Mouse (Mus musculus): Measurements from ENCODE around the gene Mrps12. TPM values are rescaled to one million over a fixed set of nuclear protein-coding genes. Genes with fewer than 3 reads are reported as not detected.
A peak's percentile ranks its signal among the peaks of the same experiment; 100 is the strongest.

Mrps12 gene
- polyA plus RNA-seq, 1 experiment from 2014 or later = 108 TPM

DNA sequence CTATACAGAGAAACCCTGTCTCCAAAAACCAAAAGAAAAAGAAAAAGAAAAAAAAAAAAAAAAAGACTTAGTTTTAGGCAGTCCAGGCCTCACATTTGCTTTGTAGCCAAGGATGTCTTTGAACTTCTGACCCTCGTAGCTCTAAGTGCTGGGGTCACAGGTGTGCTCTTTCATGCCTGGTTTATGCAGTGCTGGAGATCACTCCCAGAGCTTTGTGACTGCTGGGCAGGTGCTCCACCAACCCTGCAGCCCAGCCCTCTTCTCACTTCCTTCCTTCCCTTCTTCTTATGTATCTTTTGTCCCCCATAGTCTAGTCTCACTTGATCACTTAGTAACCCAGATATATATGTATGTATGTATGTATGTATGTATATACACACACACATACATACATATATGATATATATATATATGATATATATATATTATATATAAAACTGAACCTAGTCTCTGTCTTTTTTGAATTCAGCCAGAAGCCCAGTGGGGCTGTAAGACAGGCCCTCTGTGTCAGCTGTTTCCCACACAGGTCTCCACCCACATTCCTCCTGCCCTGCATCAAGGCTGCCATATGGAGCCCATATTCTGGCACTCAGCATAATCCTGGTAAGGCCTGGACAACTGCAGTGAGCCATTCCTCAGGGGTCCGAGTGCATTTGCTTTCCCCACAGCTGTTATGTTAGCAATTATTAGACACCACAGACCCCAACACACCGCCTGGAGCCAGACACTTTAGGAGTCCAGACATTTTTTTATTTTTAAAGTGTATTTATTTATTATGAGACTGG lies 20.7 kb downstream of the Mrps12 start:
- Histone ChIP-seq H3K4me2 (ENCODE audit: low read length) (no peak overlapping the region), H3K9me3 (ENCODE audit: control insufficient read depth, low read length) (no peaks in the 10 kb centered on the region), H3K4me1 (ENCODE audit: control insufficient read depth, insufficient read depth, low read length) (no peaks in the 10 kb centered on the region; the same call in 1 of the 2 replicates), H3K9ac (replicated peaks; ENCODE audit: low read length) (no peak overlapping the region), H3K4me3 (replicated peaks; ENCODE audit: low read depth, low read length) (no peak overlapping the region), H3K36me3 (ENCODE audit: control insufficient read depth, insufficient read depth, low read length) (no peaks in the 10 kb centered on the region), H3K27ac (replicated peaks; ENCODE audit: low read depth, low read length) (no peak overlapping the region), H3K27me3 (ENCODE audit: control insufficient read depth, insufficient read depth, low read length) (no peaks in the 10 kb centered on the region)
- no peak for ATAC-seq (ENCODE audit: low FRiP score, low TSS enrichment)
- no peak for DNase-seq
- 85% methylated on average over 3 of the region's 3 CpGs for WGBS

DNA sequence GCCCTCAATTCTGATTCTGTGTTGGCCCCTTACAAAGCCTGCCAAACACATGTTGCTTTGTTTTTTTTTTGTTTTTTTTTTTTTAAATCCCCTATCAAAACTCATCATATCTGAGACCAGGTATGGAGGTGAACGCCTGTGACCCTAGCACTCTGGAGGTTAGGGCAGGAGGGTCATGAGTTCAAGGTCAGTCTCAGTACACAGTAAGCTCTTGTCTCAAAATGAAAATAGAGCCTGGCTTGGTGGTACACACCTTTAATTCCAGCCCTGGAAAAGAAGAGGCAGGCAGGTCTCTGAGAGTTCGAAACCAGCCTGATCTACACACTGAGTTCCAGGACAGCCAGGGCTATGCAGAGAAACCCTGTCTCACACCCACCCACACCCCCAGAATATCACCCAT lies 22.0 kb downstream of the Mrps12 start:
- Histone ChIP-seq H3K4me3 (replicated peaks; ENCODE audit: low read depth, low read length) (no peak overlapping the region), H3K27me3 (ENCODE audit: control insufficient read depth, insufficient read depth, low read length) (no peaks in the 10 kb centered on the region), H3K4me2 (ENCODE audit: low read length) (no peak overlapping the region), H3K36me3 (ENCODE audit: control insufficient read depth, insufficient read depth, low read length) (no peaks in the 10 kb centered on the region), H3K27ac (replicated peaks; ENCODE audit: low read depth, low read length) (no peak overlapping the region), H3K4me1 (ENCODE audit: control insufficient read depth, insufficient read depth, low read length) (no peaks in the 10 kb centered on the region; the same call in 1 of the 2 replicates), H3K9me3 (ENCODE audit: control insufficient read depth, low read length) (no peaks in the 10 kb centered on the region), H3K9ac (replicated peaks; ENCODE audit: low read length) (no peak overlapping the region)
- 93% methylated on average over 2 of the region's 2 CpGs for WGBS
- ATAC-seq (ENCODE audit: low FRiP score, low TSS enrichment) (no peak), DNase-seq (no peak)

GRCm38 (mm10) chr7:28719159-28719558 lies 22.5 kb downstream of the Mrps12 start:
- Histone ChIP-seq H3K4me1 (ENCODE audit: control insufficient read depth, insufficient read depth, low read length) (no peaks in the 10 kb centered on the region; the same call in 1 of the 2 replicates), H3K9ac (replicated peaks; ENCODE audit: low read length) (no peak overlapping the region), H3K4me2 (ENCODE audit: low read length) (no peak overlapping the region), H3K4me3 (replicated peaks; ENCODE audit: low read depth, low read length) (no peak overlapping the region), H3K9me3 (ENCODE audit: control insufficient read depth, low read length) (no peaks in the 10 kb centered on the region), H3K27ac (replicated peaks; ENCODE audit: low read depth, low read length) (no peak overlapping the region), H3K36me3 (ENCODE audit: control insufficient read depth, insufficient read depth, low read length) (no peaks in the 10 kb centered on the region), H3K27me3 (ENCODE audit: control insufficient read depth, insufficient read depth, low read length) (no peaks in the 10 kb centered on the region)
- DNase-seq (no peak), ATAC-seq (ENCODE audit: low FRiP score, low TSS enrichment) (no peak)
- WGBS = 69% methylated on average over 4 of the region's 4 CpGs

DNA sequence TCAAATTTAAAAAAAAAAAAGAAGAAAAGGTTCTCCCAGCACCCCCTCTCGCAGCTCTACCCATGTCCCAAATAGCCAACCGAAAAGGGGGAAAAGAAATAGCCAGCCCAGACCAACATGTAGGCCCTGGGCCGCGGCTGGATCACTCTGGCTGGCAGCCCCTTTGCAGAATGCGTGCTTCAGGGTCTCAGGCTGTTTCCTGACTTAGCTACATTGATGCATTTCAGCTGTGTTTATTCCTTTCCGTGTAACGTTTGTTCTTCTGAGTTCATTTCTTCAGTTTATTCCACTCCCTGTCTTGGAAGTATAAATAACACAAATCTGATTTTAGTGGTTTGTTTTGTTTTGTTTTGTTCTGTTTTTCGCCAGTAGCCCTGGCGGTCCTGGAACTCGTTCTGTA lies 23.9 kb downstream of the Mrps12 start:
- no peaks in the 10 kb centered on the region; the same call in 1 of the 2 replicates for H3K4me1 ChIP-seq (ENCODE audit: control insufficient read depth, insufficient read depth, low read length)
- no peak overlapping the region for H3K27ac ChIP-seq (replicated peaks; ENCODE audit: low read depth, low read length)
- no peaks in the 10 kb centered on the region for H3K9me3 ChIP-seq (ENCODE audit: control insufficient read depth, low read length)
- H3K4me3 ChIP-seq (replicated peaks; ENCODE audit: low read depth, low read length) = no peak overlapping the region
- H3K4me2 ChIP-seq (ENCODE audit: low read length) = no peak overlapping the region
- no peaks in the 10 kb centered on the region for H3K27me3 ChIP-seq (ENCODE audit: control insufficient read depth, insufficient read depth, low read length)
- ATAC-seq (ENCODE audit: low FRiP score, low TSS enrichment) (no peak), DNase-seq (no peak)
- no peaks in the 10 kb centered on the region for H3K36me3 ChIP-seq (ENCODE audit: control insufficient read depth, insufficient read depth, low read length)
- H3K9ac ChIP-seq (replicated peaks; ENCODE audit: low read length) = no peak overlapping the region
- WGBS = 93% methylated on average over 10 of the region's 10 CpGs

DNA sequence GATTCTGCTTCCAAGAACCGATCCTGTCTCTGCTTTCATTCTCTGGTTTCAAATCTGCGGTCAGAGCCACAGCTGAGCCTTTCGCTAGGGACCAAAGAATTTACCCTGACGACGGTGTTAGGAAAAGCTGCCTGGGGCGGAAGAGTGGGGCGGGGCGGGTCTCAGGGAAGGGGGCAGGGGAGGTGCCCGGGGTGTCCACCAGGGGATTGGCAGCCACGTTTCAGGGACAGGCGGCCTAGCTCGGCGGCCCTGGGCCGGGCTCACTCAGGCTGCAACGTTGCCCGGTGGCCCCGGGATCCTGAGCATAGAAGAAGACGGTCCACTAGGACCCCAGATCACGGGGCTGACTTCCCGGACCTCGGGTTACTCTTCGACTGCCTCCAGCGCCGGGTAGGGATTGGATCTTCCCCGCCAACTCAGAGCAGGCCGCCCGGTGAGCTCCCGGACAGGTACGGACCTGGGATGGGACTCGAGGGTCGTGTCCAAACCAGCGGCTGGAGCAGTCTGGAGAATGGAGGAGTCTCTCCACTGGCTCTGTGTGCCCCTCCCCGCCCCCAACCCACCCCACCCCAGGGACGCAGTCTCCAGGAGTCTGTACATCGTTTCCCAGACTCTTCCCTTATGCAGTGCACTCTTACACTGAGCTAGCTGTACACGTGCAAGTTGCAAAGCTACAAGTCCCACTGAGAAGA lies 24.9 kb downstream of the Mrps12 start, which contains the start of gene Fbxo17:
Gene Fbxo17 (plus strand): TSS at position 215 of the 692 bp plus-strand sequence.
- H3K9ac ChIP-seq (replicated peaks; ENCODE audit: low read length) = peak within 1 kb of the TSS; percentile 52
- H3K9me3 ChIP-seq (ENCODE audit: control insufficient read depth, low read length) = no peaks in the 10 kb centered on the region
- ATAC-seq (ENCODE audit: low FRiP score, low TSS enrichment) (peak; percentile 48), DNase-seq (peak; percentile 74)
- no peaks in the 10 kb centered on the region for H3K36me3 ChIP-seq (ENCODE audit: control insufficient read depth, insufficient read depth, low read length)
- no peaks in the 10 kb centered on the region for H3K27me3 ChIP-seq (ENCODE audit: control insufficient read depth, insufficient read depth, low read length)
- H3K4me1 ChIP-seq (ENCODE audit: control insufficient read depth, insufficient read depth, low read length) = no peaks in the 10 kb centered on the region; the same call in 1 of the 2 replicates
- WGBS = under 1% methylated on average over 36 of the region's 36 CpGs
- H3K27ac ChIP-seq (replicated peaks; ENCODE audit: low read depth, low read length) = no peak within 1 kb of the TSS
- H3K4me2 ChIP-seq (ENCODE audit: low read length) = peak within 1 kb of the TSS; percentile 70
- H3K4me3 ChIP-seq (replicated peaks; ENCODE audit: low read depth, low read length) = peak within 1 kb of the TSS; percentile 36

DNA sequence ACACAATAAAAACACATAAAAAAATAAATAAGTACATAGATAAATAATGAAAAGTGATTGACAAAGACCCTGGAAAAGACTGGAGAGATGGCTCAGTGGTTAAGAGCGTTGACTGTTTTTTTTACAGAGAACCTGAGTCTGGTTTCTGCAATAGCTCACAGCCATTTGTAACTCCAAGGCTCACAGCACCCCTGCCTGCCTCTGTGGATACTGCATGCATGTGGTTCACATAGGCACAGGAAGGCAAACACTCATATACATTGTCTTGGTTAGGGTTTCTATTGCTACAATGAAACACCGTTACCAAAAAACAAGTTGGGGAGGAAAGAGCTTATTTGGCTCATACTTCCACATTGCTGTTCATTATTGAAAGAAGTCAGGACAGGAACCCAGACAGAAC lies 26.0 kb downstream of the Mrps12 start:
- Histone ChIP-seq H3K27me3 (ENCODE audit: control insufficient read depth, insufficient read depth, low read length) (no peaks in the 10 kb centered on the region), H3K36me3 (ENCODE audit: control insufficient read depth, insufficient read depth, low read length) (no peaks in the 10 kb centered on the region), H3K4me1 (ENCODE audit: control insufficient read depth, insufficient read depth, low read length) (no peaks in the 10 kb centered on the region; the same call in 1 of the 2 replicates), H3K9ac (replicated peaks; ENCODE audit: low read length) (no peak overlapping the region), H3K4me2 (ENCODE audit: low read length) (no peak overlapping the region), H3K4me3 (replicated peaks; ENCODE audit: low read depth, low read length) (no peak overlapping the region), H3K27ac (replicated peaks; ENCODE audit: low read depth, low read length) (no peak overlapping the region), H3K9me3 (ENCODE audit: control insufficient read depth, low read length) (no peaks in the 10 kb centered on the region)
- 98% methylated on average over 2 of the region's 2 CpGs for whole genome bisulfite sequencing
- ATAC-seq (ENCODE audit: low FRiP score, low TSS enrichment) = no peak
- DNase-seq = no peak

GRCm38 (mm10) chr7:28714667-28715066 lies 27.0 kb downstream of the Mrps12 start:
- H3K36me3 ChIP-seq (ENCODE audit: control insufficient read depth, insufficient read depth, low read length) = no peaks in the 10 kb centered on the region
- ATAC-seq (ENCODE audit: low FRiP score, low TSS enrichment) (no peak), DNase-seq (no peak)
- no peaks in the 10 kb centered on the region; the same call in 1 of the 2 replicates for H3K4me1 ChIP-seq (ENCODE audit: control insufficient read depth, insufficient read depth, low read length)
- H3K9ac ChIP-seq (replicated peaks; ENCODE audit: low read length) = no peak overlapping the region
- H3K4me2 ChIP-seq (ENCODE audit: low read length) = no peak overlapping the region
- no peaks in the 10 kb centered on the region for H3K9me3 ChIP-seq (ENCODE audit: control insufficient read depth, low read length)
- 87% methylated on average over 5 of the region's 5 CpGs for WGBS
- H3K27me3 ChIP-seq (ENCODE audit: control insufficient read depth, insufficient read depth, low read length) = no peaks in the 10 kb centered on the region
- H3K4me3 ChIP-seq (replicated peaks; ENCODE audit: low read depth, low read length) = no peak overlapping the region
- no peak overlapping the region for H3K27ac ChIP-seq (replicated peaks; ENCODE audit: low read depth, low read length)

DNA sequence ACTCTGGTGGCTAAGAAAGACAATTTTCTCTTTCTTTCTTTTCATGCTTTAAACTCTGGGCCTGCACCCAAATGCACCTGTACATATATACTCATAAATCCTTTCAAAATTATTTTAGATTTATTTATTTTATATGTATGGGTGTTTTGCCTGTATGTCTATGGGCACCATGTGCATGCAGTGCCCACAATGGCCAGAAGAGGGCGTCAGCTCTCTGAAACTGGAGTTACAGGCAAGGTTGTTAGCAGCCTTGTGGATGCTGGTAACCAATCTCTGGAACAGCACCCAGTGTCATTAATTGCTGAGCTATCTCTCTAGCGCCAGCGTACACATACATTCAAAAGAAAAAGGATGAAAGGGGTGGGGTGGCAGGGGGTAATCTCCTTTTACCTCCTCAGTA lies 30.7 kb downstream of the Mrps12 start:
- Histone ChIP-seq H3K4me3 (replicated peaks; ENCODE audit: low read depth, low read length) (no peak overlapping the region), H3K36me3 (ENCODE audit: control insufficient read depth, insufficient read depth, low read length) (no peaks in the 10 kb centered on the region), H3K27me3 (ENCODE audit: control insufficient read depth, insufficient read depth, low read length) (no peaks in the 10 kb centered on the region), H3K9ac (replicated peaks; ENCODE audit: low read length) (no peak overlapping the region), H3K27ac (replicated peaks; ENCODE audit: low read depth, low read length) (no peak overlapping the region), H3K4me1 (ENCODE audit: control insufficient read depth, insufficient read depth, low read length) (no peaks in the 10 kb centered on the region), H3K4me2 (ENCODE audit: low read length) (no peak overlapping the region), H3K9me3 (ENCODE audit: control insufficient read depth, low read length) (no peaks in the 10 kb centered on the region)
- DNase-seq = no peak
- 65% methylated on average over 3 of the region's 3 CpGs for WGBS
- ATAC-seq (ENCODE audit: low FRiP score, low TSS enrichment) = no peak
